Mouse (Mus musculus): ENCODE data around the gene Hoxb2.

DNA sequence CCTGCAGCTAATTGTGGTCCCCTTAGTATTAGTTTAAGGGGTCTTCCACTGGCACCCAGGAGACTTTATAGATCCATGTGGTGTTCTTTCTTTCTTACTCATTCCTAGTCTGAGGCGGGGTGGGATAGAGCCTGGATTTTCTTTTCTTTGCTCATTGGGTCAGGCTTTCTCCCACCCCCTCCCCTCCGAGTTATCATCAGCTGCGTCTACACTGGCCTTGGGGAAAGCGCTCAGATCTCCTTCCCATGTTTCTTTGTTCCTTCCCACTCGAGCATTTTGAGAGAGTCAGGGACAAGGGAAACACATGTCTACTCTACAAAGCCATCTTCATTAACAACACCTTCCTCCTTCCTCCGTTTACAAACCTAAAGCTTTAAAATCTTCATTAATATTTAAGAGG lies 13.3 kb upstream of the Hoxb2 start:
- TF ChIP-seq CTCF (IDR thresholded peaks at IDR 0.05; ENCODE audit: control insufficient read depth, insufficient read depth, insufficient read length) (no peak), MYOD1 (IDR thresholded peaks at IDR 0.05; ENCODE audit: control insufficient read depth, insufficient read length, low read depth) (no peak), MYOG (IDR thresholded peaks at IDR 0.05; ENCODE audit: control insufficient read depth, extremely low read depth, insufficient read length) (no peak), USF1 (IDR thresholded peaks at IDR 0.05; ENCODE audit: low read depth) (no peak)

All from C2C12 (cell line).